In the genomic region with DNA sequence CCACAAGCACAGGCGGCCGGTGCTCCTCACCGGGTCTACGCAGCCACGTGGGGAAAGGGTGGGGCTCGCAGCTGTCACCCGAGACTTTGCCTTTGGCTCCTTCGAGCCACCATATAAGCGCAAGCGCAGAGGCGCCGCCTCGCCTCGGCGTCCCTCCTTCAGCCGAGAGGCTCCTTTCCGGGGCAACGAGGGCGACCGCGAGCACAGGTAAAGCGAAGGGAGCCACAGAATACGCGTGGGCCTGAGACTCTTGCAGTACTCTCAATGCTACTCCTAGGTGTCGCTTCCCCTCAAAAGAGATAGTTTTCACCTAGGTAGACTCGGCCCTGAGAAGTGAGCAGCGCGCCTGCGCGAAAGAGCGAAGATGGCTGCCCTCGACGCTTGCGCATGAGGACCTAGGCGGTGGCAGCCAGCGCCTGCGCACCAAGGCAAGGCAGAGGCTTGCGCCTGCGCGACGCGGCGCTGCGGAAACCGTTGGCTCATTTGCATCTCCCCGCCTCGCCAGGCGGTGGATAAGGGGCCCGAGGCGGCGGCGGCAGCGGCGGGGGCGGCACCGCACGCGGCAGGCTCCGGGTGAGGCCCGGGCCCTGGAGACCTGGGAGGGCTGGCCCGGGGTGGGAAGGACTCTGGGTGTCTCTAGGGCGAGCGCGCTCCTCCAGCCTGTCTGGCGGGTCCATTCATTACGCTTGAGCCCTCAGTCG, we compare ENCODE assay signal across 7 mouse cellular contexts. TPM values are rescaled to one million over a fixed set of nuclear protein-coding genes. Genes with fewer than 3 reads are reported as not detected.
DNase-seq lines count a peak whose midpoint lies in the region; ATAC-seq lines count a peak whose summit lies in the region.

A gene (plus strand): TSS at position 147 of the 701 bp plus-strand sequence.
A gene (minus strand): TSS at position 387 of the 701 bp plus-strand sequence.

- H3K4me3 ChIP-seq in embryonic facial prominence, embryonic 11.5 days (ENCODE audit: low read depth, low read length): peak within 1 kb of the TSS; percentile 77
- H3K4me3 ChIP-seq in limb, embryonic 11.5 days (ENCODE audit: low read depth, low read length): peak within 1 kb of the TSS; percentile 65
- H3K4me3 ChIP-seq in midbrain, embryonic 14.5 days (replicated peaks; ENCODE audit: low read depth, low read length): peak within 1 kb of the TSS; percentile 85

- peak; percentile 95 for ATAC-seq in embryonic facial prominence, embryonic 11.5 days (replicated peaks; ENCODE audit: insufficient number of reproducible peaks, low FRiP score, low TSS enrichment, low read depth)
- ATAC-seq in limb, embryonic 11.5 days (ENCODE audit: insufficient number of reproducible peaks, low FRiP score, low TSS enrichment, low read depth): peak; percentile 92
- ATAC-seq in midbrain, embryonic 14.5 days (ENCODE audit: low FRiP score, low TSS enrichment): peak; percentile 95

- peak within 1 kb of the TSS; percentile 72 for H3K9ac ChIP-seq in embryonic facial prominence, embryonic 11.5 days (replicated peaks; ENCODE audit: low read length)
- peak within 1 kb of the TSS; percentile 67 for H3K9ac ChIP-seq in limb, embryonic 11.5 days (ENCODE audit: low read length)
- peak within 1 kb of the TSS; percentile 91 for H3K9ac ChIP-seq in midbrain, embryonic 14.5 days (replicated peaks; ENCODE audit: low read length)

- peaks cover 7% of the 10 kb centered on the region; the same call in 1 of the 2 replicates for H3K36me3 ChIP-seq in embryonic facial prominence, embryonic 11.5 days (replicated peaks; ENCODE audit: control insufficient read depth, insufficient read depth, low read depth, low read length)
- peaks cover 6% of the 10 kb centered on the region for H3K36me3 ChIP-seq in limb, embryonic 11.5 days (ENCODE audit: control insufficient read depth, insufficient read depth, low read length)
- peaks cover 52% of the 10 kb centered on the region for H3K36me3 ChIP-seq in midbrain, embryonic 14.5 days (ENCODE audit: control insufficient read depth, insufficient read depth, low read length)

- DNase-seq in adrenal gland, postnatal 14 days: peak; percentile 96
- DNase-seq in embryonic facial prominence, embryonic 11.5 days (ENCODE audit: low spot score): peak; percentile 97
- peak; percentile 100 for DNase-seq in heart, adult 11 months
- peak; percentile 97 for DNase-seq in kidney, adult 18-20 months
- peak; percentile 93 for DNase-seq in limb, embryonic 11.5 days (ENCODE audit: low spot score)
- peak; percentile 99 for DNase-seq in midbrain, embryonic 14.5 days
- peak; percentile 91 to 93 for DNase-seq in spleen, adult 18-20 months

- peak within 1 kb of the TSS; percentile 88 for H3K4me2 ChIP-seq in embryonic facial prominence, embryonic 11.5 days (ENCODE audit: low read depth, low read length)
- H3K4me2 ChIP-seq in limb, embryonic 11.5 days (ENCODE audit: low read depth, severe bottlenecking): peak within 1 kb of the TSS; percentile 90
- H3K4me2 ChIP-seq in midbrain, embryonic 14.5 days (ENCODE audit: low read length): peak within 1 kb of the TSS; percentile 88

- no peaks in the 10 kb centered on the region for H3K9me3 ChIP-seq in embryonic facial prominence, embryonic 11.5 days (replicated peaks; ENCODE audit: control insufficient read depth, low read length)
- no peaks in the 10 kb centered on the region for H3K9me3 ChIP-seq in limb, embryonic 11.5 days (ENCODE audit: control insufficient read depth, low read length)
- H3K9me3 ChIP-seq in midbrain, embryonic 14.5 days (ENCODE audit: control insufficient read depth, low read length): no peaks in the 10 kb centered on the region

- peak within 1 kb of the TSS; percentile 53 for H3K27ac ChIP-seq in embryonic facial prominence, embryonic 11.5 days (replicated peaks; ENCODE audit: low read depth, low read length)
- peak within 1 kb of the TSS; percentile 52; the same call in 1 of the 2 replicates for H3K27ac ChIP-seq in limb, embryonic 11.5 days (replicated peaks; ENCODE audit: low read depth, low read length)
- H3K27ac ChIP-seq in midbrain, embryonic 14.5 days (replicated peaks; ENCODE audit: low read depth, low read length): peak within 1 kb of the TSS; percentile 95

- WGBS in embryonic facial prominence, embryonic 11.5 days: under 1% methylated on average over 67 of the region's 67 CpGs
- WGBS in limb, embryonic 11.5 days: 0% methylated on average over 66 of the region's 67 CpGs
- WGBS in midbrain, embryonic 14.5 days: under 1% methylated on average over 67 of the region's 67 CpGs

- H3K4me1 ChIP-seq in embryonic facial prominence, embryonic 11.5 days (ENCODE audit: control insufficient read depth, insufficient read depth, low read length): peaks cover 3% of the 10 kb centered on the region; the same call in 1 of the 2 replicates
- peaks cover 7% of the 10 kb centered on the region; the same call in 1 of the 2 replicates for H3K4me1 ChIP-seq in limb, embryonic 11.5 days (ENCODE audit: control insufficient read depth, insufficient read depth, low read length)
- H3K4me1 ChIP-seq in midbrain, embryonic 14.5 days (ENCODE audit: control insufficient read depth, insufficient read depth, low read length): peaks cover 18% of the 10 kb centered on the region

- no peaks in the 10 kb centered on the region for H3K27me3 ChIP-seq in embryonic facial prominence, embryonic 11.5 days (ENCODE audit: control insufficient read depth, insufficient read depth, low read length)
- H3K27me3 ChIP-seq in limb, embryonic 11.5 days (ENCODE audit: control insufficient read depth, insufficient read depth, low read length): no peaks in the 10 kb centered on the region
- no peaks in the 10 kb centered on the region for H3K27me3 ChIP-seq in midbrain, embryonic 14.5 days (ENCODE audit: control insufficient read depth, insufficient read depth, low read length)

RNA-seq across cellular contexts. Expression of the first gene that starts in this region (rescaled TPM):
- total RNA-seq in adrenal gland, postnatal 14 days (2021): 30.9 and 31.5 TPM in 2 replicates
- polyA plus RNA-seq in embryonic facial prominence, embryonic 11.5 days (2014; fragmentation: Nextera tagmentation; extraction: Ambion mirVana): 31.4 and 34.0 TPM in 2 replicates
- polyA plus RNA-seq in limb, embryonic 11.5 days (2014; fragmentation: Nextera tagmentation; extraction: Ambion mirVana): 34.3 and 41.0 TPM in 2 replicates
- polyA plus RNA-seq in midbrain, embryonic 14.5 days (2014; fragmentation: Nextera tagmentation; extraction: Ambion mirVana): 87.9 and 88.9 TPM in 2 replicates

RNA-seq across cellular contexts. Expression of the second gene that starts in this region (rescaled TPM):
- 11.3 and 13.4 TPM in 2 replicates for total RNA-seq in adrenal gland, postnatal 14 days (2021)
- 21.9 and 28.4 TPM in 2 replicates for polyA plus RNA-seq in embryonic facial prominence, embryonic 11.5 days (2014; fragmentation: Nextera tagmentation; extraction: Ambion mirVana)
- polyA plus RNA-seq in limb, embryonic 11.5 days (2014; fragmentation: Nextera tagmentation; extraction: Ambion mirVana): 19.8 and 20.1 TPM in 2 replicates
- polyA plus RNA-seq in midbrain, embryonic 14.5 days (2014; fragmentation: Nextera tagmentation; extraction: Ambion mirVana): 82.5 and 115 TPM in 2 replicates

Comparison
In these comparisons a context has a peak if more than half of its experiments do, and no peak if none do; other contexts are left out.
1. Peak in every context shown above with its lines: DNase-seq, ATAC-seq, H3K4me3 ChIP-seq and H3K27ac ChIP-seq.